Mouse (Mus musculus) CH12F3 (cell line): ENCODE measurements around the gene Akt1.

ENCODE experiments used
- in situ Hi-C: fragments of 300-500 bp; cut with MboI; formaldehyde crosslinking; loops from 2 replicates; pipeline ENCODE4 v1.14.3; 2020; ENCODE audit warnings: low sequenced_read_pairs

The Akt1 gene

DNA sequence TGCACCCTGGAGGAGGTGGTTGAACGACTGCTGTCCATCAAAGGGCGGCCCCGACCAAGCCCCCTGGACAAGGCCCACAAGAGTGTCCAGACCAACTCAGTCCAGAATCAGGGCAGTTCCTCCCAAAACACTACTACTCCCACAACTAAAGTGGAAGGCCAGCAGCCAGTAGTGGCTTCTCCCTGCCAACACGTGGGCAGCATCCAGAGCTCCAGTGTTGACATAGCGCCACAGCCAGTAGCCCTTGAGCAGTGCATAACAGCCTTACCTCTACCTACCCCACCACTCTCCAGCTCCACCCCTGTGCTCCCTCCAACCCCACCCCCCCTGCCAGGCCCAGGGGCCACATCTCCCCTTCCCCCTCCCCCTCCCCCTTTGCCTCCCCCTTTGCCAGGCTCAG, 70.7 kb downstream of the Akt1 start:
- in situ Hi-C loops: no loop called here
